Mouse (Mus musculus): ENCODE results near the gene Gm10024. TPM values are rescaled to one million over a fixed set of nuclear protein-coding genes. Genes with fewer than 3 reads are reported as not detected.

Gene Gm10024
- polyA plus RNA-seq (2017; shearing (Covaris generic)), result not detected

DNA sequence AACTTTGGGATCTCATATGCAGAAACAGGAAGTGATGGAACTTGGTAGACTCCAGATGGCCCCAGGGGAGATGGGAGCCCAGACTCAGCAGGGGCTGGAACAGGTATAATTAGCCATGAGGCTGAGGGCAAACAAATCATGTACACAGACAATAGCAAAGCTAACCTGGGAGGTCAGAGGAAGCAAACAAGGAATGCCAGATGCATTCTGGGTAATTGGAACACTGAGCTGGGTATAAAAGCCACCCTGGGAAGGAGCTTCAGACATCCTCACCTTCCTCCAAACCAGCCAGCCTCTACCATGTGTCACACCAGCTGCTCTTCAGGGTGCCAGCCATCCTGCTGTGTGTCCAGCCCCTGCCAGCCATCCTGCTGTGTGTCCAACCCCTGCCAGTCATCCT is at the start of gene Gm10024:
TSS of gene Gm10024 (plus strand) at position 301 of the 400 bp plus-strand sequence.

DNA sequence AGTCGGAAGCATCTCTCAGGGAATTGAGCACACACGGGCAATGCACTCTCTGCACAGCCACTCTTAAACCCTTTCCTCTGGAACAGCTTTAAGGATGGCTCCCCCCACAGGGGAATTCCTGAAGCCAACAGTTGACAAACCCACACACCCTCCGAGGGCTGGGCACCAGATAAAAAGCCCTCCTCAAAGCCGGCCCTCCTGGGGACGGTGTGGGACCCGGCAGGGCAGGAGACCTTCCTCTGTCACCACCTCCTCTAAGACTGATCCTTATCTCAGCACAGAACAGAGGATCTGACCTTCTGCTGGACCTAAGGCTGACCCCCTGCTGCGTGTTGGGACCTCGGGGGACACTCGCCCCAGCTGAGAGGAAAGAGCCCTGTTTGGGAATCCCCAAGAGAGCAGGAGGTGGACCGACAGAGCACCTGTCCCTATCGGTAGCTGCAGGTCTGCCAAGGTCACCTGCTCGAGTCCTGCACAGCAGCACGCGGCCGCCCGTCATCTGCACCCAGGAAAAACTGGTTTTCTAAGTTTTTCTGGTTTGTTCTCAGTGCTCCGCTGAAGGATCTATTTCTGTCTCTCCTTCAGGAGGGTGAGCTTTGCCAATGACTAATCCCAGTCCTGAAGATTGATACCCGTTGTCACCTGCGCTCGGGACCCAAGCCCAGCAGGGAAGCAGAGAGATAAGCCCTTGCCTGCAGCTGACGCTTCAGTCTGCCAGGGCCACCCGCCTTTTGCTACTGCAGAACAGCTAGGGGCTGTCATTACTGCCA is 25.2 kb upstream of the Gm10024 start, which contains the start of gene Tspear:
TSS of gene Tspear (plus strand) at position 675 of the 770 bp plus-strand sequence.

DNA sequence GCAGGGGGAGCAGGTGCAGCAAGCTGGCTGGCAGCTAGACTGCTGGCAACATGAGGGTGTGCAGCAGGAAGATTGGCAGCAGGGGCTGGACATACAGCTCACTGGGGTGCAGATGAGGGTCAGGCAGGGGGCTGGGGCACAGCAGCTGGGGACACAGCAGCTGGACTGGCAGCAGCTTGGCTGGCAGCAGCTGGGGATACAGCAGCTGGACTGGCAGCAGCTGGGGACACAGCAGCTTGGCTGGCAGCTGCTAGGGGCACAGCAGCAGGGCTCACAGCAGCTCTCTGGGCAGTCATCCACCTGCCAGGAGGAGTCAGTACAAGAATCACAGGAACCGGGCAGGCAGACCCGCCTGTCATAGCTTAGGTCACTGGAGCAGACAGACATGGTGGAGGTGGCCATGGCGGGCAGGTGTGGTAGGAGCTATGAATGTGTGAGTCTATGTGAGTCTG is 20.9 kb upstream of the Gm10024 start, which contains the start of gene Gm19402:
TSS of gene Gm19402 (minus strand) at position 402 of the 452 bp plus-strand sequence.

DNA sequence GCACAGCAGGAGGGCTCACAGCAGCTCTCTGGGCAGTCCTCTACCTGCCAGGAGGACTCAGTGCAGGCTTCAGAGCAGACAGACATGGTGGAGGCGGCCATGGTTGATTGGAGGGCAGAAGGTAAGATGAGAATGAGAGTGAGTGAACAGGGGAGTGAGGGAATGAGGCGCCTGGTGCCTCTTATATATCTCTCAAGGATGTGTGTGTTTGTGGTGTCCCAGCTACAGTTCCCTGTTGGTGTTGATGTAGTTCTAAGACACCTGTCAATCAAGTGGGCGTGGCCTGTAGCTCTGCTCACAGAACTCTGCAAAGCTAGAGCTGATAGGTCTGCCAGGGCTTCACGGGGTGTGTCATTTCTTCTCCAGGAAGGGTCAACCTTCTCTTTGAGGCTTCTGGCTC is 14.1 kb upstream of the Gm10024 start, which contains the start of gene Gm9508:
TSS of gene Gm9508 (minus strand) at position 101 of the 400 bp plus-strand sequence.

DNA sequence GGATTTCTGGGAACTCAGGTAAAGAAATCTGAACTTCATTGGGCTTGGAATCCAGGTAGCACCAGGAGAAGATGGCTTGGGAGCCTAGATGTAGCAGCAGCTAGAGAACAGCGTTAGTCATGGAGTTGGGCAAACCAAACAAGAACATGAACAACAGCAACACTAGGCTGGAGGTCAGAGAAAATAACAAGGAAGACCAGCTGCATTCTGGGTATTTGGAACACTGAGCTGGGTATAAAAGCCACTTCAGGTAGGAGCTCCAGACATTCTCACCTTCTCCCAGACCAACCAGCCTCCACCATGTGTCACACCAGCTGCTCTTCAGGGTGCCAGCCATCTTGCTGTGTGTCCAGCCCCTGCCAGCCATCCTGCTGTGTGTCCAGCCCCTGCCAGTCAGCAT is 4.9 kb upstream of the Gm10024 start, which contains the start of gene Gm10272:
TSS of gene Gm10272 (plus strand) at position 301 of the 400 bp plus-strand sequence.

DNA sequence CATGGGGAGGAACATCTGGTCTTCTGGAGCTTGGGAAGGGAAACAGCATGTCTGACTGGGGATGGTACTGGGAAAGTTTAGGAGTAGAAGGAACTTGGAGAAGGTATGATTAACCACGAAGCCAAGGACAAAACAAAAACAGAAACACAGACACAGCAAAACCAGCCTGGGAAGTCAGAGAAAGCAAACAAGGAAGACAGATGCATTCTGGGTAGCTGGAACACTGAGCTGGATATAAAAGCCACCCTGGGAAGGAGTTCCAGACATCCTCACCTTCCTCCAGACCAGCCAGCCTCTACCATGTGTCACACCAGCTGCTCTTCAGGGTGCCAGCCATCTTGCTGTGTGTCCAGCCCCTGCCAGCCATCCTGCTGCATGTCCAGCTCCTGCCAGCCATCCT is 4.2 kb downstream of the Gm10024 start, which contains the start of gene Gm10142:
TSS of gene Gm10142 (plus strand) at position 301 of the 400 bp plus-strand sequence.

DNA sequence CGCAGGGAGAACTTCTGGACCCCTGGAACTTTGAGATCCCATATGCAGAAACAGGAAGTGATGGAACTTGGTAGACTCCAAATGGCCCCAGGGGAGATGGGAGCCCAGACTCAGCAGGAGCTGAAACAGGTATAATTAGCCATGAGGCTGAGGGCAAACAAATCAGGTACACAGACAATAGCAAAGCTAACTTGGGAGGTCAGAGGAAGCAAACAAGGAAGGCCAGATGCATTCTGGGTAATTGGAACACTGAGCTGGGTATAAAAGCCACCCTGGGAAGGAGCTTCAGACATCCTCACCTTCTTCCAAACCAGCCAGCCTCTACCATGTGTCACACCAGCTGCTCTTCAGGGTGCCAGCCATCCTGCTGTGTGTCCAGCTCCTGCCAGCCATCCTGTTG is 9.0 kb downstream of the Gm10024 start, which contains the start of gene Krtap12-1:
TSS of gene Krtap12-1 (plus strand) at position 301 of the 400 bp plus-strand sequence.

DNA sequence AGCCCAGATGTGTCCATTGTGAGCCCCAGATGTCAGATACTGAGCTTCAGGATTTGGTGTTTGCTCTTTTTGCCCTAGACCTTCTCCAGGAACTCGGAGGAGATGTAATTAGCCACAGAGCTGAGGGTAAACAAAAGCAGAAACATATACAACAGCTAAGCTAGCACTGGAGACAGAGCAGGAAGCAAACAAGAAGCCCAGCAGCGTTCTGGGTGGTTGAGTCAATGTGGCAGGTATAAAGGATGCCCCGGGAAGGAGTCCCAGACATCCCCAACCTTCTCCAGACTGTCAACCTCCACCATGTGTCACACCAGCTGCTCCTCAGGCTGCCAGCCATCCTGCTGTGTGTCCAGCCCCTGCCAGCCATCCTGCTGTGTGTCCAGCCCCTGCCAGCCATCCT is 14.9 kb downstream of the Gm10024 start, which contains the start of gene Gm10100:
TSS of gene Gm10100 (plus strand) at position 301 of the 400 bp plus-strand sequence.

DNA sequence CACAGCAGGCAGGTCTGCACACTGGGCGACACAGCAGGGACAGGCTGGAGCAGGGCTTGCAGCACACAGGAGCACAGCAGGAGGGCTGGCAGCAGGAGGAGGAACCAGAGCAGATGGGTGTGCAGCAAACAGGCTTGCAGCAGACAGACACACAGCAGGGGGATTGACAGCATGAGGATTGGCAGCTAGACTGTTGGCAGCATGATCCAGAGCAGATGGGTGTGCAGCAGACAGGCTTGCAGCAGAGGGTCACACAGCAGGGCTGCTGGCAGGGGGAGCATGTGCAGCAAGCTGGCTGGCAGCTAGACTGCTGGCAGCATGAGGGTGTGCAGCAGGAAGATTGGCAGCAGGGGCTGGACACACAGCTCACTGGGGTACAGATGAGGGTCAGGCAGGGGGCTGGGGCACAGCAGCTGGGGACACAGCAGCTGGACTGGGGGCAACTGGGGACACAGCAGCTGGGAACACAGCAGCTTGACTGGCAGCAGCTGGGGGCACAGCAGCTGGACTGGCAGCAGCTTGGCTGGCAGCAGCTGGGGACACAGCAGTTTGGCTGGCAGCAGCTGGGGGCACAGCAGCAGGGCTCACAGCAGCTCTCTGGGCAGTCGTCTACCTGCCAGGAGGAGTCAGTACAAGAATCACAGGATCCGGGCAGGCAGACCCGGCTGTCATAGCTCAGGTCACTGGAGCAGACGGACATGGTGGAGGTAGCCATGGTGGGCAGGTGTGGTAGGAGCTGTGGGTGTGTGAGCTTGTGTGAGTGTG is 30.8 kb downstream of the Gm10024 start, which contains the start of gene Gm18596:
TSS of gene Gm18596 (minus strand) at position 715 of the 765 bp plus-strand sequence.

DNA sequence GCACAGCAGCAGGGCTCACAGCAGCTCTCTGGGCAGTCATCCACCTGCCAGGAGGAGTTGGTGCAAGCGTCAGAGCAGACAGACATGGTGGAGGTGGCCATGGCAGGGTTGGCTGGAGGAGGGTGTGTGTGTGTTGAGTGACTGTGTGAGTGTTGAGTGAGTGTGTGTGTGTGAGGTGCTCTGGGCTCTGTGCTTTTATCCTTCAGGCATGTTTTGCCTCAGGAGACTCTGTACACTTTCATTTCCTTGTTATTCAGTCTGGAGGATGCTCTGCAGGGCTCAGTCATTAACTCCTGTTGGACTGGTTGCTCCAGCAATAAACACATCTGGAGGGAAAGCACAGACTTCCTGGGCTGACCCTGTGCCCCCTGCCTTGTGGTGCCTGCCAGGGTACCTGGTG is 40.0 kb downstream of the Gm10024 start, which contains the start of gene Gm9736:
TSS of gene Gm9736 (minus strand) at position 101 of the 400 bp plus-strand sequence.

DNA sequence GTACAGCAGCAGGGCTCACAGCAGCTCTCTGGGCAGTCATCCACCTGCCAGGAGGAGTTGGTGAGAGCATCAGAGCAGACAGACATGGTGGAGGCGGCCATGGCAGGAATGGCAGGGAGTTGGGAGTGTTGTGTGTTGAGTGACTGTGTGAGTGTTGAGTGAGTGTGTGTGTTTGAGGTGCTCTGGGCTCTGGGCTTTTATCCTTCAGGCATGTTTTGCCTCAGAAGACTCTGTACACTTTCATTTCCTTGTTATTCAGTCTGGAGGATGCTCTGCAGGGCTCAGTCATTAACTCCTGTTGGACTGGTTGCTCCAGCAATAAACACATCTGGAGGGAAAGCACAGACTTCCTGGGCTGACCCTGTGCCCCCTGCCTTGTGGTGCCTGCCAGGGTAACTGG is 48.3 kb downstream of the Gm10024 start, which contains the start of gene Gm3233:
TSS of gene Gm3233 (minus strand) at position 101 of the 400 bp plus-strand sequence.

Other genes starting within 250 kb of the Gm10024 start
- 52.7 TPM for gene Fam207a, start 195.7 kb upstream of the Gm10024 start, polyA plus RNA-seq (2017; shearing (Covaris generic))
- 631 TPM for gene Itgb2, start 181.2 kb upstream of the Gm10024 start, polyA plus RNA-seq (2017; shearing (Covaris generic))
- gene Pttg1ip, start 129.7 kb upstream of the Gm10024 start, polyA plus RNA-seq (2017; shearing (Covaris generic)), result 108 TPM
- 116 TPM for gene Sumo3, start 105.4 kb upstream of the Gm10024 start, polyA plus RNA-seq (2017; shearing (Covaris generic))
- gene Gm49325, start 105.3 kb upstream of the Gm10024 start, polyA plus RNA-seq (2017; shearing (Covaris generic)), result not detected
- 58.6 TPM for gene Ube2g2, start 89.2 kb upstream of the Gm10024 start, polyA plus RNA-seq (2017; shearing (Covaris generic))
- gene Tspear, start 24.9 kb upstream of the Gm10024 start, polyA plus RNA-seq (2017; shearing (Covaris generic)), result 0.59 TPM
- gene Gm19402, start 20.7 kb upstream of the Gm10024 start, polyA plus RNA-seq (2017; shearing (Covaris generic)), result not detected
- gene Gm9508, start 14.2 kb upstream of the Gm10024 start, polyA plus RNA-seq (2017; shearing (Covaris generic)), result not detected
- not detected for gene Gm10272, start 4.8 kb upstream of the Gm10024 start, polyA plus RNA-seq (2017; shearing (Covaris generic))
- not detected for gene Gm10142, start 4.3 kb downstream of the Gm10024 start, polyA plus RNA-seq (2017; shearing (Covaris generic))
- not detected for gene Krtap12-1, start 9.1 kb downstream of the Gm10024 start, polyA plus RNA-seq (2017; shearing (Covaris generic))
- not detected for gene Gm10100, start 15.0 kb downstream of the Gm10024 start, polyA plus RNA-seq (2017; shearing (Covaris generic))
- gene Gm18596, start 31.2 kb downstream of the Gm10024 start, polyA plus RNA-seq (2017; shearing (Covaris generic)), result not detected
- gene Gm9736, start 39.9 kb downstream of the Gm10024 start, polyA plus RNA-seq (2017; shearing (Covaris generic)), result not detected
- gene Gm3233, start 48.2 kb downstream of the Gm10024 start, polyA plus RNA-seq (2017; shearing (Covaris generic)), result not detected
- not detected for gene Gm3238, start 59.9 kb downstream of the Gm10024 start, polyA plus RNA-seq (2017; shearing (Covaris generic))
- gene Gm7138, start 65.5 kb downstream of the Gm10024 start, polyA plus RNA-seq (2017; shearing (Covaris generic)), result not detected
- not detected for gene Gm3250, start 71.1 kb downstream of the Gm10024 start, polyA plus RNA-seq (2017; shearing (Covaris generic))
- not detected for gene Gm7137, start 76.7 kb downstream of the Gm10024 start, polyA plus RNA-seq (2017; shearing (Covaris generic))
- not detected for gene Gm9639, start 83.6 kb downstream of the Gm10024 start, polyA plus RNA-seq (2017; shearing (Covaris generic))
- gene Gm19668, start 87.7 kb downstream of the Gm10024 start, polyA plus RNA-seq (2017; shearing (Covaris generic)), result not detected
- not detected for gene Gm9507, start 100.4 kb downstream of the Gm10024 start, polyA plus RNA-seq (2017; shearing (Covaris generic))
- gene Gm2696, start 103.2 kb downstream of the Gm10024 start, polyA plus RNA-seq (2017; shearing (Covaris generic)), result not detected
- gene Krtap10-4, start 115.6 kb downstream of the Gm10024 start, polyA plus RNA-seq (2017; shearing (Covaris generic)), result not detected
- not detected for gene Krtap10-10, start 124.5 kb downstream of the Gm10024 start, polyA plus RNA-seq (2017; shearing (Covaris generic))
- not detected for gene Gm36176, start 135.3 kb downstream of the Gm10024 start, polyA plus RNA-seq (2017; shearing (Covaris generic))
- not detected for gene Gm10318, start 141.4 kb downstream of the Gm10024 start, polyA plus RNA-seq (2017; shearing (Covaris generic))
- gene Gm3285, start 150.5 kb downstream of the Gm10024 start, polyA plus RNA-seq (2017; shearing (Covaris generic)), result not detected
- not detected for gene Lrrc3, start 191.1 kb downstream of the Gm10024 start, polyA plus RNA-seq (2017; shearing (Covaris generic))

Data from activated CD4-positive, CD25-positive, alpha-beta regulatory T cell, adult 9 weeks (primary cell).